ENCODE assay signal across 8 mouse cellular contexts in genomic region chr6:13870919-13871624, GRCm38 (mm10). TPM values are rescaled to one million over a fixed set of nuclear protein-coding genes. Genes with fewer than 3 reads are reported as not detected.
A peak's percentile ranks its signal among the peaks of the same experiment; 100 is the strongest.
DNase-seq lines count a peak whose midpoint lies in the region; ATAC-seq lines count a peak whose summit lies in the region.

2610001J05Rik (minus strand) TSS chr6:13871518.

- peak within 1 kb of the TSS; percentile 72 for H3K27ac ChIP-seq in hindbrain, embryonic 14.5 days

- H3K9ac ChIP-seq in hindbrain, embryonic 14.5 days: peak within 1 kb of the TSS; percentile 57

- H3K27me3 ChIP-seq in hindbrain, embryonic 14.5 days (ENCODE audit: control insufficient read depth, insufficient read depth, low read length): no peaks in the 10 kb centered on the region

- 2% methylated on average over 19 of the region's 19 CpGs for WGBS in hindbrain, embryonic 14.5 days

- peak within 1 kb of the TSS; percentile 62 for H3K4me2 ChIP-seq in hindbrain, embryonic 14.5 days (replicated peaks)

- H3K9me3 ChIP-seq in hindbrain, embryonic 14.5 days (ENCODE audit: control insufficient read depth, low read length): no peaks in the 10 kb centered on the region

- H3K36me3 ChIP-seq in hindbrain, embryonic 14.5 days (replicated peaks; ENCODE audit: control insufficient read depth, insufficient read depth): no peaks in the 10 kb centered on the region

- peaks cover 14% of the 10 kb centered on the region; the same call in 1 of the 2 replicates for H3K4me1 ChIP-seq in hindbrain, embryonic 14.5 days (replicated peaks; ENCODE audit: control insufficient read depth, insufficient read depth, low read length)

- peak; percentile 100 for ATAC-seq in hindbrain, embryonic 14.5 days (ENCODE audit: low FRiP score)

- peak within 1 kb of the TSS; percentile 50 for H3K4me3 ChIP-seq in hindbrain, embryonic 14.5 days (replicated peaks; ENCODE audit: low read length)

- peak; percentile 94 for DNase-seq in R1 (ENCODE audit: low read depth, low spot score)
- DNase-seq in cerebellum, postnatal 25 days: peak; percentile 89 to 93
- peak; percentile 74 to 84 for DNase-seq in frontal cortex, postnatal 25 days (ENCODE audit: low spot score in 2 of 2)
- DNase-seq in hindbrain, embryonic 14.5 days (ENCODE audit: low spot score): peak; percentile 91
- peak; percentile 87 to 88 for DNase-seq in layer of hippocampus, postnatal 36 days
- peak; percentile 96 for DNase-seq in lung, postnatal 36 days
- peak; percentile 94 for DNase-seq in retina, postnatal 1 day
- peak; percentile 75 to 91 for DNase-seq in urinary bladder, adult 18-20 months (ENCODE audit: low spot score in 2 of 2)

RNA-seq across cellular contexts. Expression of gene 2610001J05Rik, which starts in this region (rescaled TPM):
- 59.8 and 65.4 TPM in 2 replicates for polyA plus RNA-seq in hindbrain, embryonic 14.5 days (2014; fragmentation: Nextera tagmentation; extraction: Ambion mirVana)
- total RNA-seq in layer of hippocampus, postnatal 36 days (2021): 10 to 100 TPM; 34.3 to 39.1 TPM

Comparison
In these comparisons a context has a peak if more than half of its experiments do, and no peak if none do; other contexts are left out.
1. Peak in every context shown above with its lines: DNase-seq, ATAC-seq, H3K4me3 ChIP-seq and H3K27ac ChIP-seq.